Mouse (Mus musculus) G1E (cell line): ENCODE data around the gene Asl.

Experiments
- CTCF ChIP-seq: IDR thresholded peaks from 2 replicates; pipeline ENCODE4 v1.5.1; 2012; ENCODE audit warnings: low read depth, low read length, inconsistent platforms, mixed read lengths
- GATA1 ChIP-seq: IDR thresholded peaks from 2 replicates; pipeline ENCODE4 v1.6.1; 2012; ENCODE audit warnings: borderline replicate concordance, low read length, inconsistent platforms, mixed read lengths
- GATA2 ChIP-seq: IDR thresholded peaks from 2 replicates; pipeline ENCODE4 v1.6.1; 2012; ENCODE audit warnings: low read depth, low read length, inconsistent platforms, borderline replicate concordance
- POLR2AphosphoS5 ChIP-seq: IDR thresholded peaks from 2 replicates; pipeline ENCODE4 v1.6.1; 2012; ENCODE audit warnings: low read depth, low read length, inconsistent platforms; ENCODE audit not compliant: insufficient replicate concordance
- TAL1 ChIP-seq: conservative IDR thresholded peaks from 2 replicates; pipeline ENCODE4 v1.6.1; 2012; ENCODE audit warnings: low read depth, low read length, inconsistent platforms, mixed read lengths

DNA sequence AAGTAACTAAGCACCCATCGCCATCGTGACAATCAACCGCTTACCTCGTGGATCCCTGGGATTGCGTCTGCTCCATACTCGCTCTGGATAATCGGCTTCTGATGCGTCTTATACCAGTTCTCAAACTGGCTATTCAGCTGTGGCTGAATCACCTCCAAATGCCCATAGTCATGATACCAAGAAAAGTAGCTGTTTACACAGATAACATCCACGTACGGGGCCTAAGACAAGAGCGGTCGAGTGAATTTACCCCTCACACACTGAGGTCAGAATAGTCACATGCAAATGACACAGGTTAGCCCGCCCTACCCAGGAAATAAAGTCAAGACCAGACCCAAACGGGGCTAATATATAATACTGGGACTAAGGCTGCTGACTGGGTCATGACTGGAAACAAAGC, 35.7 kb downstream of the Asl start:
- TF ChIP-seq CTCF (no peak), GATA1 (no peak), TAL1 (peak; percentile 21; the same call in 1 of the 2 replicates), GATA2 (no peak), POLR2AphosphoS5 (no peak)
